Mouse (Mus musculus): Measurements from ENCODE around the gene Erbin. TPM values are rescaled to one million over a fixed set of nuclear protein-coding genes. Genes with fewer than 3 reads are reported as not detected.

Erbin gene
- polyA plus RNA-seq, 1 experiment, result 18.0 TPM

Other genes with a start within 250 kb of the Erbin start
- 6.2 and 22.1 TPM in 2 replicates for gene Srek1, start 145.9 kb downstream of the Erbin start, polyA plus RNA-seq (2012; rRNA removed)
- 8.1 and 10.9 TPM in 2 replicates for gene Nln, start 189.1 kb upstream of the Erbin start, polyA plus RNA-seq (2012; rRNA removed)
- 0.45 and 0.62 TPM in 2 replicates for gene Sgtb, start 189.2 kb upstream of the Erbin start, polyA plus RNA-seq (2012; rRNA removed)

Data from large intestine, adult 2 months (tissue).